Comparison of ENCODE assay signal across 7 mouse cellular contexts in the genomic region with DNA sequence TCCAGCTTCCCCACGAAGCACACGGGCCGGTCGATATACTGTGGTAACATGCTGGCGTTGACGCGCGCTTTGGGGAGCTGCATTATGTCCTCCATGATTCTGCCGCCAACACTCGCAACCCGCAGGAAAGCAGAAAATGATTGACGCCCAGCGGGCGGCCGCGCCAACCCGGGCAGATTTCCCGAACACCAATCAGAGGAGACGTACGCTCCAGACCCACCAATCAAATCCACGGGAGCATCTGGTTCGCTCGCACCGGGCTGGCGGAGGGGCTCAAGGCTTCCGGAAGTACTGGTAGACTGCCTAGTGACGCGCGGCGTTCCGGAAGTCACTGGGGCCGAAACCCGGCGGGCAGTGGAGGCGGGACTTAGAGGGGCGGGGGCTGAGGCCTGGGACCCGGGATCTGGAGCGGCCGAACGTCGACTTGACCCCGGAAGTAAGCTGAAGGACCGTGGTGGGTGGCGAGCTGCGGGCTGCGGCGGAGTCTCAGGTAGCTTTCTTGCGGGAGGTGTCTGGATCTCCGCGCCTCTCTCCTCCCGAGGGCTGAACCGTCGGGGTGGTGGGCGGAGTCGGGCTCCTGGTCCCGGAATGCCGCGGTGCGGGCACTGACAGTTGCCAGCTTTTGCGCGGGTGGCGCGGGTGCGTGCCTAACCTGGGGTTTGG. TPM values are rescaled to one million over a fixed set of nuclear protein-coding genes. Genes with fewer than 3 reads are reported as not detected.
DNase-seq lines count a peak whose midpoint lies in the region; ATAC-seq lines count a peak whose summit lies in the region.

A gene (minus strand): TSS at position 170 of the 663 bp plus-strand sequence.
A gene (plus strand): TSS at position 285 of the 663 bp plus-strand sequence.
A gene (plus strand): TSS at position 447 of the 663 bp plus-strand sequence.

- WGBS in embryonic facial prominence, embryonic 11.5 days, result 0% methylated on average over 55 of the region's 64 CpGs
- whole genome bisulfite sequencing in limb, embryonic 10.5 days, result under 1% methylated on average over 64 of the region's 64 CpGs
- WGBS in midbrain, embryonic 13.5 days, result under 1% methylated on average over 64 of the region's 64 CpGs

- no peaks in the 10 kb centered on the region for H3K4me1 ChIP-seq in embryonic facial prominence, embryonic 11.5 days (ENCODE audit: control insufficient read depth, insufficient read depth, low read length)
- H3K4me1 ChIP-seq in limb, embryonic 10.5 days, result peaks cover 13% of the 10 kb centered on the region
- H3K4me1 ChIP-seq in midbrain, embryonic 13.5 days (replicated peaks), result peaks cover 24% of the 10 kb centered on the region

- H3K27ac ChIP-seq in embryonic facial prominence, embryonic 11.5 days (replicated peaks; ENCODE audit: low read depth, low read length), result no peak within 1 kb of the TSS
- peak within 1 kb of the TSS; percentile 86 for H3K27ac ChIP-seq in limb, embryonic 10.5 days
- peak within 1 kb of the TSS; percentile 84 for H3K27ac ChIP-seq in midbrain, embryonic 13.5 days

- H3K36me3 ChIP-seq in embryonic facial prominence, embryonic 11.5 days (replicated peaks; ENCODE audit: control insufficient read depth, insufficient read depth, low read depth, low read length), result no peaks in the 10 kb centered on the region; the same call in 1 of the 2 replicates
- peaks cover 22% of the 10 kb centered on the region for H3K36me3 ChIP-seq in limb, embryonic 10.5 days
- H3K36me3 ChIP-seq in midbrain, embryonic 13.5 days, result peaks cover 10% of the 10 kb centered on the region

- peak; percentile 98 for DNase-seq in adrenal gland, postnatal 14 days
- peak; percentile 98 for DNase-seq in embryonic facial prominence, embryonic 11.5 days (ENCODE audit: low spot score)
- DNase-seq in kidney, adult 11 months, result peak; percentile 98
- DNase-seq in limb, embryonic 10.5 days (ENCODE audit: low spot score), result peak; percentile 97
- peak; percentile 94 for DNase-seq in spleen, adult 12 weeks (ENCODE audit: low spot score)

- no peaks in the 10 kb centered on the region for H3K9me3 ChIP-seq in embryonic facial prominence, embryonic 11.5 days (replicated peaks; ENCODE audit: control insufficient read depth, low read length)
- no peaks in the 10 kb centered on the region for H3K9me3 ChIP-seq in limb, embryonic 10.5 days (replicated peaks)
- no peaks in the 10 kb centered on the region for H3K9me3 ChIP-seq in midbrain, embryonic 13.5 days

- H3K27me3 ChIP-seq in embryonic facial prominence, embryonic 11.5 days (ENCODE audit: control insufficient read depth, insufficient read depth, low read length), result no peaks in the 10 kb centered on the region
- H3K27me3 ChIP-seq in limb, embryonic 10.5 days (ENCODE audit: low read depth, poor library complexity, severe bottlenecking), result no peaks in the 10 kb centered on the region
- H3K27me3 ChIP-seq in midbrain, embryonic 13.5 days, result no peaks in the 10 kb centered on the region

- H3K4me2 ChIP-seq in embryonic facial prominence, embryonic 11.5 days (ENCODE audit: low read depth, low read length), result peak within 1 kb of the TSS; percentile 61
- peak within 1 kb of the TSS; percentile 92 for H3K4me2 ChIP-seq in midbrain, embryonic 13.5 days (replicated peaks)

- H3K4me3 ChIP-seq in embryonic facial prominence, embryonic 11.5 days (ENCODE audit: low read depth, low read length), result peak within 1 kb of the TSS; percentile 75
- H3K4me3 ChIP-seq in limb, embryonic 10.5 days, result peak within 1 kb of the TSS; percentile 66
- H3K4me3 ChIP-seq in midbrain, embryonic 13.5 days (replicated peaks), result peak within 1 kb of the TSS; percentile 88

- peak within 1 kb of the TSS; percentile 86 for H3K9ac ChIP-seq in embryonic facial prominence, embryonic 11.5 days (replicated peaks; ENCODE audit: low read length)
- peak within 1 kb of the TSS; percentile 90 for H3K9ac ChIP-seq in midbrain, embryonic 13.5 days (replicated peaks)

- peak; percentile 100 for ATAC-seq in embryonic facial prominence, embryonic 11.5 days (replicated peaks; ENCODE audit: insufficient number of reproducible peaks, low FRiP score, low TSS enrichment, low read depth)
- ATAC-seq in granulocyte monocyte progenitor cell, adult 5-6 weeks (replicated peaks; ENCODE audit: poor library complexity, severe bottlenecking), result peak; percentile 97
- peak; percentile 100 for ATAC-seq in midbrain, embryonic 13.5 days

RNA-seq across cellular contexts. Expression of the first gene that starts in this region (rescaled TPM):
- total RNA-seq in adrenal gland, postnatal 14 days (2021), result 32.2 and 34.6 TPM in 2 replicates
- polyA plus RNA-seq in embryonic facial prominence, embryonic 11.5 days (2014; fragmentation: Nextera tagmentation; extraction: Ambion mirVana), result 208 and 228 TPM in 2 replicates
- total RNA-seq in granulocyte monocyte progenitor cell, adult 5-6 weeks (2014; fragmentation: Nextera tagmentation), result 109 and 138 TPM in 2 replicates
- total RNA-seq in granulocyte monocyte progenitor cell, adult 5-6 weeks (2017), result 111 and 156 TPM in 2 replicates
- polyA plus RNA-seq in limb, embryonic 10.5 days (2016; fragmentation: Nextera tagmentation; extraction: Ambion mirVana), result 182 and 200 TPM in 2 replicates
- polyA plus RNA-seq in midbrain, embryonic 13.5 days (2015; fragmentation: Nextera tagmentation; extraction: Ambion mirVana), result 92.8 and 96.7 TPM in 2 replicates

RNA-seq across cellular contexts. Expression of the second gene that starts in this region (rescaled TPM):
- total RNA-seq in adrenal gland, postnatal 14 days (2021), result 11.1 and 14.5 TPM in 2 replicates
- polyA plus RNA-seq in embryonic facial prominence, embryonic 11.5 days (2014; fragmentation: Nextera tagmentation; extraction: Ambion mirVana), result 19.7 and 22.6 TPM in 2 replicates
- 17.0 and 18.7 TPM in 2 replicates for total RNA-seq in granulocyte monocyte progenitor cell, adult 5-6 weeks (2014; fragmentation: Nextera tagmentation)
- total RNA-seq in granulocyte monocyte progenitor cell, adult 5-6 weeks (2017), result 10.6 and 11.8 TPM in 2 replicates
- 14.4 and 15.3 TPM in 2 replicates for polyA plus RNA-seq in limb, embryonic 10.5 days (2016; fragmentation: Nextera tagmentation; extraction: Ambion mirVana)
- polyA plus RNA-seq in midbrain, embryonic 13.5 days (2015; fragmentation: Nextera tagmentation; extraction: Ambion mirVana), result 43.1 and 49.5 TPM in 2 replicates

RNA-seq across cellular contexts. Expression of the third gene that starts in this region (rescaled TPM):
- 2.0 TPM in 1 of 2 replicates, not detected in the other for total RNA-seq in adrenal gland, postnatal 14 days (2021)
- 14.3 and 17.1 TPM in 2 replicates for polyA plus RNA-seq in embryonic facial prominence, embryonic 11.5 days (2014; fragmentation: Nextera tagmentation; extraction: Ambion mirVana)
- 0.11 and 4.2 TPM in 2 replicates for total RNA-seq in granulocyte monocyte progenitor cell, adult 5-6 weeks (2014; fragmentation: Nextera tagmentation)
- total RNA-seq in granulocyte monocyte progenitor cell, adult 5-6 weeks (2017), result 3.1 and 5.5 TPM in 2 replicates
- polyA plus RNA-seq in limb, embryonic 10.5 days (2016; fragmentation: Nextera tagmentation; extraction: Ambion mirVana), result 9.8 and 16.2 TPM in 2 replicates
- polyA plus RNA-seq in midbrain, embryonic 13.5 days (2015; fragmentation: Nextera tagmentation; extraction: Ambion mirVana), result 18.8 and 19.6 TPM in 2 replicates
